Mouse (Mus musculus) lung, adult 2 months (tissue): ENCODE data around the gene Ypel3.
A peak's percentile ranks its signal among the peaks of the same experiment; 100 is the strongest.

Experiments
- CTCF ChIP-seq: fragments of 200-500 bp; IDR thresholded peaks from 2 replicates; pipeline ENCODE4 v1.5.1; 2011; ENCODE audit warnings: mild to moderate bottlenecking, low read length, control low read depth; ENCODE audit not compliant: insufficient read depth
- POLR2A ChIP-seq: fragments of 200-500 bp; IDR thresholded peaks from 2 replicates; pipeline ENCODE4 v1.6.1; 2011; ENCODE audit warnings: low read depth, mild to moderate bottlenecking, control low read depth, low read length, borderline replicate concordance; ENCODE audit errors: extremely low read depth

GRCm38 (mm10) chr7:126760391-126760802 lies 16.4 kb upstream of the Ypel3 start:
- peak; percentile 81; the same call in 1 of the 2 replicates for TF ChIP-seq POLR2A
- TF ChIP-seq CTCF: no peak
